Mouse (Mus musculus) urinary bladder, postnatal 25 days (tissue): ENCODE data around the gene Lingo1.

Experiments
- DNase-seq: peaks from one replicate; pipeline ENCODE4 v3.0.0; 2022; ENCODE audit warnings: low spot score

Gene Lingo1

GRCm38 (mm10) chr9:56776881-56777801 is 19.1 kb downstream of the Lingo1 start:
- no peak for DNase-seq

- no peak for DNase-seq
Observed at GRCm38 (mm10) chr9:56775161-56775934, 20.9 kb downstream of the Lingo1 start.

GRCm38 (mm10) chr9:56774231-56774630 is 22.0 kb downstream of the Lingo1 start:
- peak; percentile 19 for DNase-seq

GRCm38 (mm10) chr9:56773666-56774065 is 22.6 kb downstream of the Lingo1 start:
- DNase-seq, result no peak

- no peak for DNase-seq
Observed at GRCm38 (mm10) chr9:56767653-56768136, 28.6 kb downstream of the Lingo1 start.

GRCm38 (mm10) chr9:56766629-56767357 is 29.5 kb downstream of the Lingo1 start:
- no peak for DNase-seq

GRCm38 (mm10) chr9:56762106-56762562 is 34.1 kb downstream of the Lingo1 start:
- DNase-seq, result no peak

GRCm38 (mm10) chr9:56757791-56758190 is 38.5 kb downstream of the Lingo1 start:
- DNase-seq, result no peak

- DNase-seq, result no peak
Observed at GRCm38 (mm10) chr9:56755119-56755518, 41.1 kb downstream of the Lingo1 start.

- no peak for DNase-seq
Observed at GRCm38 (mm10) chr9:56753386-56753785, 42.9 kb downstream of the Lingo1 start.

GRCm38 (mm10) chr9:56748056-56748455 is 48.2 kb downstream of the Lingo1 start:
- DNase-seq, result no peak

- DNase-seq, result no peak
Observed at GRCm38 (mm10) chr9:56746926-56747294, 49.4 kb downstream of the Lingo1 start.

GRCm38 (mm10) chr9:56746195-56746925 is 49.9 kb downstream of the Lingo1 start:
- DNase-seq, result no peak

- peak; percentile 6 for DNase-seq
Observed at GRCm38 (mm10) chr9:56744369-56744768, 51.9 kb downstream of the Lingo1 start.

GRCm38 (mm10) chr9:56739181-56739737 is 57.0 kb downstream of the Lingo1 start:
- DNase-seq, result no peak

GRCm38 (mm10) chr9:56738261-56739171 is 57.8 kb downstream of the Lingo1 start:
- DNase-seq, result peak; percentile 55

- no peak for DNase-seq
Observed at GRCm38 (mm10) chr9:56734398-56734797, 61.9 kb downstream of the Lingo1 start.

GRCm38 (mm10) chr9:56730997-56731396 is 65.3 kb downstream of the Lingo1 start:
- DNase-seq, result no peak

GRCm38 (mm10) chr9:56729145-56729544 is 67.1 kb downstream of the Lingo1 start:
- no peak for DNase-seq
